Mouse (Mus musculus): ENCODE data around the gene Med27.
"Not testable (repeated sequence)": the region's sequence is repeated elsewhere in the genome, so short reads cannot be mapped to it uniquely, and the experiment has no call there.

The Med27 gene

DNA sequence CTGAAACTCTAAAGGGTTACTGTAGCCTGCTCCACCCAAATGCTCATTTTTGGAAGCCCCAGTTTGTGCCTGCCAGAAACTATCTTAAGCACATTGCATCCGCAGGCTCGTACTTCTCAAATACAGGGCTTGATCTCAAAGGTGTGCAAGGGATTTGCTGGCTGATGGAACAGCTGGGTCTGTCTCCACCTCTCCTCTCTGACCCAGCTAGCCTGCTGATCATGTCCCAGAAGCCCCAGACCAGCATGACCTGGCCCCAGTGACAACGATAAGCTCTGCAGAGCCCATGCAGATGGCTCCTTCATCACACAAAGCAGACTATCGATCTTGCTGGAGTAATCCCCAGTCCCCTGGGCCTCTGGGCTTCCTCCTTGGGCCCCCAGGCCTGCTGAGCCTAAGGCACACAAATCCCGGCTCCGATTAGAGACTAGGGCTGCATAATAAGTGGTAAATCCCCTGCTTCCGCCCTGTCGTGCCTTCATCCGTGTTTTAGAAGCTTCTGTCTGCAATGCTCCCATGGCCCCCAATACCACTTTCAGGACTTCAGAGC, 170.1 kb downstream of the Med27 start:
- no peak for DNase-seq (ENCODE audit: low read depth, low spot score)

DNA sequence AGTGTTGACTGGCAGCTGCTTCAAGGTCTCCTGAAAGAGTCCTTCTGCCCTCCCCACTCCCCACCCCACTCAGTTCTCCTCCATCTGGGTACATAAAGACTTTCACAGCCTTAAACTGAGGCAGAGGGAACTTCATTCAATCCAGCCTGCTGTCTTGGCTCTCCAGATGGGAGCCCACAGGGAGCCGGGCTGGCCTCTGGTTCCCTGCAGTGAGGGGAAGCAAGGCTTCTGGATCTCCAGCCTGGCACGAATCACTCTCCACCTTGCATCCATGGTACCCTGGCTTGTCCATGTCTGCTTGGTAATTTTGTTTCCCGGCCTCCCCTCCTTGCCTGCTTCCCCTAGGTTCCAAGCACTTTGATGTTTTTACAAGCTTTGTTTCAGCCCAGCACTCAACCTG, 172.8 kb downstream of the Med27 start:
- DNase-seq (ENCODE audit: low read depth, low spot score), result no peak

DNA sequence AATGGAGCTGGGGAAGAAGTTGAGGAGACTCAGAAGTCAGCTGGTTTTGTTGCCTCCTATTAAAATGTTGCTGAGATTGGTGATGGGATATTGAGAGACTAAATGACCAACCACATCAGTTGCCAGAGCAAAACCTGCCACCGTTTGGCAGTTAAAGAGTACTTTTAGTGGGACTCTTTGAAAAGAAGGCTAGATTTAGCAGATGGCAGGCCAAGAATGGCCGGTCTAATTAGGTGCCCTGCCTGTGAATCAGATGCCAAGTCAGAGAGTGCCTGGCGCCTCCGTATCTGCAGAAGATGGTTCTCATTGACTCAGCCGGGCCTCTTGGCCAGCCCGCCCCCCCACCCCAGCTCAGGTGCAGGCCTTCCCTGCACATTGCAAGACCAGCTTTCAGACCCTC, 173.6 kb downstream of the Med27 start:
- DNase-seq (ENCODE audit: low read depth, low spot score), result no peak

DNA sequence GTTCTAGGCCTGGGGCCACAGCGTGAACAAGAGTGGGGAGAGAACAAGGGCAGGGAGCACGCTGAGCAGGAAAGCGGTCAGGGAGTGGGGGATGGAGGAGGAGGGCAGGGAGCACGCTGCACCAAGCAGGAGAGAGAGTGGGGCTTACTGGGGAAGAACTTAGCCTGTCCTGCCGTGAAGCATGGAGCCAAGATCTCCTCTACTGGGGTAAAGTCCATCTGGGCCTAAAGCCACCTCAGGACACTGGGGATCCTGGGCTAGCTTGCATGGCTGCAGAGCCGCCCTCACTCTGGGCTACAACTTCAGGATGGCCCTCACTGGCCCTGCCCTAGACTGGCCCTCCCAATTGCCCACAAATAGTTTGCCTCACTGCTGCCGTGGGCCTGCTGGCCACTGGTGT, 174.9 kb downstream of the Med27 start:
- DNase-seq (ENCODE audit: low read depth, low spot score), result no peak

DNA sequence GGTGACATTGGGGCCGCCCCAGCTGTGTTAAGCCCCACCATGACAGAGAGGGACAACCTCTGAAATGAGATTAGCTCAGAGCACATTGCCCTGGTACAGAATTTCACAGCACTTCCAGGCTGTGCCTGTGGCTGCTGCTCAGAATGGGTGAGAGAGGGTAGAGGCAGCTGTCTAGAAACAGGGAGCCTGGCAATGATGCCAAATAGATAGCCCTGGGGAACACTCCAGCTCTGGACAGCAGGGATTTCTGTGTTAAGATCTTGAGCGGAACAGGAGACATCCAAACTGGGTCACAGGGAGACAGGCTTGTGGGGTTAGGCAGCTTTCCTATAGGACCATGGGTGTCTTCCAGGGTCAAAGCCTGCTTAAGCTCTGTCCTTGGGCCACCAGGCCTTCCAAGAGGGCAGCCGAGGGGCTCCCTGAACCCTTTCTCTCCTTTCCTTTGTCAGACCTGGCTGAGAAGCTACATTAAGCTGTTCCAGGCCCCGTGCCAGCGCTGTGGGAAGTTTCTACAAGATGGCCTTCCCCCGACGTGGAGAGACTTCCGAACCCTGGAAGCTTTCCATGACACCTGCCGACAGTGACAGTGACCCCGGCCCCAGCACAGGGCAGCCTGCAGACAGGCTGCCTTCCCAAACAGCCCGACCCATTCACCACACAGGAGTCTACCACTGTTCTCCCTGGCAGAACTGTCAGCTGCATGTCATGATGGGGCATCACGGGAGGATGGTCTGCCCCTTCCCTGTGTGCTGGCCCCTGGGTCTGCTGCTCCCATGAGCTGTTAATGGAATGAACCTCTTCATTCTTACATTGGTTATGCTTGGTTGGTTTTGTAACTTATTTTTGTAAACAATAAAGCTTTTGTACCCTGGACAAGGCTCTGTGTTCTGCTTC, 177.5 kb downstream of the Med27 start:
- no peak for DNase-seq (ENCODE audit: low read depth, low spot score)

- DNase-seq (ENCODE audit: low read depth, low spot score), result no peak
Observed at GRCm38 (mm10) chr2:29525273-29525805, 178.7 kb downstream of the Med27 start.

DNA sequence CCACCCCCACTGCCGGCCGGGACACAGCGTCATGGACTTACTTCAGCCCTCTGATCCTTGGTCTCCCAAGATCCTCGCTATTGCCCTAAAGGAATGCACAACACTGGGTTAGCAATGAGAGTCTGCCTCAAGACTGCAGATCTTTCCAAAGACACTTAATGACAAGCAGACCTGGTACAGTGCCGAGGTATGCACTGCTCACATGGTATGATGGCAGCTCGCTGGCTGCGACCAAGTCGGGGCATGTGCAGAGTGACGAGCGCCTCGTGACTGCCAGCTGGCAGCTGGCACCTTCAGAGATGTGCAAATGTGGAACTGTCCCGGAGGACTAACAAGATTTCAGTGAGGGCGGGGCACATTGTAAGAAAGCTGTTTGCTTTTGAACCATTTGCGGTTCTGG, 179.6 kb downstream of the Med27 start:
- no peak for DNase-seq (ENCODE audit: low read depth, low spot score)

DNA sequence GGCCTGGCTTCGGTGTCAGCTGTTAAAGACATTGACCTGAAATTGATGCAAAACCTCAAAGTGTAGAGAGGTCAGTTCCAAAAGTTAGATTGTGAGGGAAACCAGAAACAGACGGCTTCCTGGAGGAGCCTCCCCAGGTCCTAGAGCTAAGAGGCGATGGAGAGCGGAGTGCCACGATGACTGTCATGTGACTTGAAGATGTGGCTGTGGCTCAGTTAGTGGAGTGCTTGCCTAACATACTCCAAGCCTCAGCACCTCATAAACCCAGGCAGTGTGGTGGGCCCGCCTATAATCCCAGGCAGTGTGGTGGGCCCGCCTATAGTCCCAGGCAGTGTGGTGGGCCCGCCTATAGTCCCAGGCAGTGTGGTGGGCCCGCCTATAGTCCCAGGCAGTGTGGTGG, 180.9 kb downstream of the Med27 start:
- DNase-seq (ENCODE audit: low read depth, low spot score), result not testable (repeated sequence)

- DNase-seq (ENCODE audit: low read depth, low spot score), result no peak
Observed at GRCm38 (mm10) chr2:29528811-29529210, 182.2 kb downstream of the Med27 start.

DNA sequence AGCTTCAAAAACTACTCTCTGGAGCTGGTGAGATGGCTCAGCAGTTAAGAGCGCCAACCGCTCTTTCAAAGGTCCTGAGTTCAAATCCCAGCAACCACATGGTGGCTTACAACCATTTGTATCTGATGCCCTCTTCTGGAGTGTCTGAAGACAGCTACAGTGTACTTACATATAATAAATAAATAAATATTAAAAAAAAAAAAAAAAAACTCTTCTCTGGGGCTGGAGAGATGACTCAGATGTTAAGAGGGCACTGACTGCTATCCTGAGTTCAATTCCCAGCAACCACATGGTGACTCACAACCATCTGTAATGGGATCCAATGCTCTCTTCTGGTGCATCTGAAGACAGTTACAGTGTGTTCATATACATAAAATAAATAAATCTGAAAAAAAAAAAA, 183.2 kb downstream of the Med27 start:
- DNase-seq (ENCODE audit: low read depth, low spot score), result not testable (repeated sequence)

DNA sequence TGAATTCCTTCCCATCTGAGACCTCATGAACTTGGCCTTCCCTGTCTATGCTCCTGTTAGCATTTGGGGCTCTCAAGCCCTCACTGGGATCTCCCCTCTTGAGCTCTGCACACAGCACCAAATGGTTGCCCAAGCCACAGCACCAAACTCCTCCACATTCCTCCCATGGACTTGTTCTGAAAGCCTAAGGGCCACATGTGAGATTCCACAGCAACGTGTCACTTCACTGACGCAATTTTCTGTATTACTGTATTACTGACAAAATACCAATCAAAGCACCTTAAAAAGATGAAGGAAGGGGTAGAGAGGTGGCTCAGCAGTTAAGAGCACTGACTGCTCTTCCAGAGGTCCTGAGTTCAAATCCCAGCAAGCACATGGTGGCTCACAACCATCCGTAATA, 185.6 kb downstream of the Med27 start:
- DNase-seq (ENCODE audit: low read depth, low spot score), result no peak

DNA sequence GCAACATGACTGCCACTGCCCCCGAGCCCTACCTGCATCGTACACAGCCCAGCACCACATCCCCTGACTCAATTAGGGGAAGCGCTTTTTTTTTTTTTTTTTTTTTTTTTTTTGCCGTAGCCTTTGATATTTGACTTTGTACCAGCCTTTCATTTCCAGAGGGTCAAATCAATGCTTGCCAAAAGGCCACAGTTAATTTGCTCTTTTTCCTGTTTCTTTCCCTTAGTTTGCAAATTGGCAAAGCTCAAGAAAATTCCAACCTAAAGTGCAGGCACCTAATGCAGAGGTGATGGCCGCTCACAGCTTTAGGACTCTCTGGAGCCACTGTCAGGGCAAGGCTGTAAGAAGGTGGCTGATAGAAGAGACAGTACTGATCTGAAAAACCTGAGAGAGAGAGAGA, 186.3 kb downstream of the Med27 start:
- DNase-seq (ENCODE audit: low read depth, low spot score), result no peak

DNA sequence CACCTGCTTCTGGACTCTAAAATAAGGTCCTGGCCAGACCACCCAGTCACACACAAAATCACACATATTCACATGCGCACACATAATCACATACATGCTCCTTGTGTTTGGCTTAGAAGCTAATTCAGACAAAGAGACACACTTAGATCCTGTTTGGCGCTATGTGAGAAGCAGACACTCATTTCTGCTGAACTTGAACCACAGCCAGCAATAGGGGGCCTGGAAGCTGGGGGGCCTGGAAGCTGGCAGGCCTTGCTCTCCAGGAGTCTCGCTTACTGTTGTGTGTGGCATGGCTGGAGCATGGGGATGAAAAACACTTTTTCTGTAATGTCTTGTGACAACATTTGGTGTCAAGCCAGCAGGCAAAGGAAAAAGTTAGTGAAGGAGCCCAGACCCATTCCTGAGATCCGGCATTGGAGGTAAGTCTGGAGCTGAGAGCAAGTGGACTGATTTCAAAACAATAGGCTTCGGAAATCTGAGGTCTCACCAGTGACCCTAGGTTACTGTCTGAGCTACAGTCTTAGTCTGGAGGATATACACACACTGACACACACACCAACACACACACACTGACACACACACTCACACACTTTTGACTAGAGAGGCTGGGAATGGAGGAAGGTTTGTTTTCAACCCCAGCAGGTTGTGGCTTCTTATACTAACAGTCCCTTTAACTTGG, 189.1 kb downstream of the Med27 start:
- no peak for DNase-seq (ENCODE audit: low read depth, low spot score)

DNA sequence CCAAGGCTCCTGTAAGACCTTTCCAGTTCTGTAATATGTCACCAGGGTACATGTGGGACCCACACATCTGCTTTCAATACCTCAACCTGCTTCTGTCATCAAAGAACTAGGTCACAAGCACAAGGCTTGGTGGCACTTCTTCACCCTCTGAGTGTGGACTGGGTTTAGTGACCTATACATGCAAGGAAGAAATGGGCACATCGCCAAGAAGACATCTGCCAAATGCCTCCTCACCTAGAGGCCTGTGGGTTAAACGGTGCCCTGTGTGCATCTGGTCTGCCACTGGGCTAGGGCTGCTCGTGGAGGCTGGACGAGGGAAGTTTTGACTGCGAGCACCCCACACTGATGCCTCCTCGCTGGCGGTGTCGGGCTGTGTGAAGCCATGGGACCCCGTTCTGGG, 189.9 kb downstream of the Med27 start:
- DNase-seq (ENCODE audit: low read depth, low spot score), result no peak

DNA sequence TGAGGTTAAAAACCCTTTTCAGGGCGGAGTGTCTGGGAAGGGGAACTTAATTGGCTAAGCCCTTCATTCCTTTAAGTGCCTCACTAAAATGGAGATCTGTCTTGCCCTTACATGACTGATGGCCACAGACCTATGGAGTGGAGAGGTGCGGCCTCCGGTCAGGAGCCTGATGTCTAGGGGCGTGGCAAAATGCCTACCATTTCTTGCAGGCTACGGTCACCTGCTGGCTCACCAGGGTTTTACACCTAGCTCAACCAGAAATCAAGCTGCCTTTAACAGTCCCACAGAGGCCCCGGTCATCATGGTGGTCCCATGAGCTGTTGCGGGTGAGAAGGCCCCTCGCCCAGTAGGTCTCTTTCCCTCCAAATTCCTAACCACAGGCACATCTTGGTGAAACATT, 190.7 kb downstream of the Med27 start:
- no peak for DNase-seq (ENCODE audit: low read depth, low spot score)

GRCm38 (mm10) chr2:29542039-29542438, 195.4 kb downstream of the Med27 start:
- DNase-seq (ENCODE audit: low read depth, low spot score), result no peak

DNA sequence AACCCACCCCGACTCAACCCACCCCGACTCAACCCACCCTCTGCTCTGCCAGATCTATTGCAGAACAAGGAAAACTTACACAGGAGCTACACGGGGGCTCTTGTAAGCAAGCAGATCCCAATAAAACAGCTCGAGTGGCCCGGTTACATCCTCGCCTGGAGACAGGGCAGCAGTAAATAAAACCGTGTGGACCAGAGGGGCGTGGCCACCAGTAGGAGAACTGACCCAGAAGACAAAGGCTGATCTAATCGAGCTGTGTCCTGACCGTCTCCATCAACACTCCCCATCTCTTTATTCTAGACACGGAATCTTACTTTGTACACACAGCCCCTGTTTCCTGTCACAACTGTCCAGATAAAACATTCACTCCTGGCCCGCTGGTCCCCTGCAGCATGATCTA, 200.0 kb downstream of the Med27 start:
- DNase-seq (ENCODE audit: low read depth, low spot score), result no peak

DNA sequence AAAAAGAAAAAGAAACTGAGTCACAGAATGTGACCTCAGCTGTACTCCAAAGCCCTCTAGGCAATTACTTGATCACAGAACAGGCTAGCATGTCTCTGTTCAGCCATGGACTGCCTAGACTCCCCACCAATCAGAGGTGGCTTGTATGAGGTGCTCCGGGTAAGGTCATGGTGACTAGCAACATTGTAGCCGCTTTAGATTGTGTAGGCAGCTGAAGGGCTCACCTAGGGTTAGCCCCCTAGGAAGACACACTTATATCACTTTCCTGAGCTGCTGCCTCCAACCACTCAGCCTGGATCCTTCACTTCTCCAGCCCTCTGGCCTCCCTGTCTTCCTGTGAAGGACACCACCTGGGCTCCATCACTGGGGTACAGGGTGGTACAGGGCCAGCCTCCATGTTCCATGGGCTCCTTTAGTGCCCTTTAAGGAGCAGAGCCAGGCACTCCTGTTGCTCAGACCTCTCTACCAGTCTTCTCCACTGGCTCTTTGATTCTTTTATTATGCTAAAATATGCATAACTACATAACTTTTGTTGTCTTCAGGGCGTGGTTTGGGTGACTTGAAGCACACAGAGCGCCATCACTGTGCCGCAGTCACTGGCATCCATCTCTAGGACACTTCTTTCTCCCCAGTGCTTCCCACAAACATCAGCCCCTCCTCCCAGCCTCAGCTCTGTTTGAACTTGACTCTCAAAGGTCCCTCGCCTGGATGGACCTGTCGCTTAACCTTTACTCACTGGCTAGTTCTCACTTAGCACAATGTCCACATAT, 205.4 kb downstream of the Med27 start:
- DNase-seq (ENCODE audit: low read depth, low spot score), result no peak

GRCm38 (mm10) chr2:29553945-29554634, 207.5 kb downstream of the Med27 start:
- peak; percentile 70 for DNase-seq (ENCODE audit: low read depth, low spot score)

DNA sequence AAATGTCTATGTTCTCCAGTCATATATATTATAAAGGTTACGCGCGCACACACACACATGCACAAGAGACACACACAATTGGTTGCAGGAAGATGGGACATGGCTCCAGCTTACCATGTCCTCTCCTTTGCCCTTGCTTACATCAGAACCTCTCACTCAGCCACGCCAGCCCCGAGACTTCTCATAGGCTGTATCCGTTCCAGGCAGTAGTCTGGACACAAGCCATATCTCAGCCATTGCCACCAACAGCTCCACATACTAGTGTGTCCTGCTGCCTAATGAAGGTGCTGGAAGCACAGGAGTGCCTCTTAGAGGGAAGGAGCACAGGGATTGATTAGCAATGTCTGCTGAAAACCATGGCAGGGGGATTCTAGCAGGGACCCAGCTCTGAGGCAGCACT, 211.9 kb downstream of the Med27 start:
- no peak for DNase-seq (ENCODE audit: low read depth, low spot score)

- no peak for DNase-seq (ENCODE audit: low read depth, low spot score)
Observed at GRCm38 (mm10) chr2:29559955-29560354, 213.3 kb downstream of the Med27 start.
